Mouse (Mus musculus): Measurements from ENCODE around the gene Olfr1410. TPM values are rescaled to one million over a fixed set of nuclear protein-coding genes. Genes with fewer than 3 reads are reported as not detected.

The Olfr1410 gene
- not detected for polyA plus RNA-seq (2017; shearing (Covaris generic))

GRCm38 (mm10) chr1:92605482-92605881 is at the start of gene Olfr1410:
Olfr1410 (plus strand) TSS chr1:92605782.
- ATAC-seq, result no peak

DNA sequence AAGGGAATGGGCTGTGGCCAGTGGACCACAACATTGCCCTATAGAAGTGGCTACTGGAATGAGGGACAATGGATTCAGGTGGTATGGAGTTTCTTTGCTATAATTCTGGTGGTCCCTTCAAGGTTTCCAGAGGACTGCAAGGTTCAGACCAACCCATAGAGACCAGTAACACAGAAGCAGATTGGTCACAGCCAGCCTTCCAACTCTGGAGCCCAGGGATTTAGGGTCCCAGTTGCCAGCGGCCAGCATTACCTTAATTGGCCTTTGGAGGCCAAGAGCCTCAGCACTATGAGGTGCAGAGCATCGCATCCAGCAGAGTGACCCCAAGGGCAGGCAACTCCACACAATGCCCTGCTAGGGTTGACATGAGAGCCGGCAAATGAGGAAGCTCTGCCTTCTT is 34.6 kb upstream of the Olfr1410 start, which contains the start of gene Olfr1413:
Gene Olfr1413 (plus strand): TSS at position 301 of the 400 bp plus-strand sequence.
- ATAC-seq, result no peak

DNA sequence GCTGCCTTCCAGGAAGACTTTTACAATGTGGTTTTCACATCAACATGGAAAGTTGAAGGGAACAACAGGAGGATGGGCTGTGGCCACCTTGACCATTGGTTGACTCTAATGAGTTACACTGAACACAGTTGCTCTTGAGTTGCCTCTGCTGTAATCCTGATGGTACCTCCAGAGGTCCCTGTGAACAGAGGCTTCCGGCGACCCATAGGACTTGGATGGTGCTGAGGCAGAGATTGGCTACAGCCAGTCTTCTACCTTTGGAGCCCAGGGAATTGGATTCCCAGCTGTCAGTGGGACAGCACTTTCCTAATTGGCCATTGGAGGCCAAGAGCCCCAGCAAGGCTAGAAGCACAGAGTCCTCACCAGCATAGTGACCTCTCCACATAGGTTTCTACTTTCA is 20.1 kb upstream of the Olfr1410 start, which contains the start of gene Olfr1412:
Gene Olfr1412 (plus strand): TSS at position 301 of the 400 bp plus-strand sequence.
- ATAC-seq, result no peak

GRCm38 (mm10) chr1:92594111-92594510 is 11.5 kb upstream of the Olfr1410 start, which contains the start of gene Olfr1411:
Olfr1411 (plus strand) TSS chr1:92594411.
- no peak for ATAC-seq

DNA sequence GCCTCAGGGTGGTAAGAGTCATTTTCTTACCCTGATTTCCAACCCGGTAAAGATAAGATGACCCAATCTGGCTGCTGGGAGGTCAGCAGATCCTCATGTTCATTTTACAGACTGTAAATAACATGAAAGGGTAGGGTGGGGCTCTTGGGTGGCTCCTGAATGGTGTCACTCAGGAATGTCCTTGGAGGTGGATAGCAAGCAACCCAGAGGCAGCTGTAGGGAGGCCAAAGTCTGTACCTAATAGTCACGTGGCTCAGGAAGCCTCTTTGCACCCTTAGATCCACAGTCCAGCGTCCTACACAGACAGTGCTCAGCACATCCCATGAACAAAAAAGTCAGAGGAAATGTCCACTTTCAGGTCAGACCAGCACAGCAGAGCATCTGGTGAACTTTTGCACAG is 9.6 kb upstream of the Olfr1410 start:
- ATAC-seq, result no peak

DNA sequence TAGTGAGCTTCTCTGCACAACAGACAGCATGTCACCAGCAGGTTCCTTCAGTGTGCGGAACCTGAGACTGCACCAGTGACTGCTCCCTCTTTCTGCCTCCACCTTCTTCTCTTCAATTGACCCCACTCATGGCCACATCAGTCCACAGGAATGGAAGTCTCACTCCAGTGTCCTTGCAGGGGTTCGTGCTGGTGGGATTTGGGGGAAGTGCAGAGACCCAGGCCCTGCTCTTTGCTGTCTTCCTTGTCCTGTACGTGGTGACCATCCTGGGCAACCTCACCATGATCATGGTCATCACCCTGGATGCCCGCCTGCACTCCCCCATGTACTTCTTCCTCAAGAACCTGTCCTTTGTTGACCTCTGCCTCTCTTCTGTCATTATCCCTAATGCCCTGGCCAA is 2.1 kb downstream of the Olfr1410 start:
- ATAC-seq, result no peak

GRCm38 (mm10) chr1:92611008-92611407 is 5.4 kb downstream of the Olfr1410 start:
- no peak for ATAC-seq

- ATAC-seq, result no peak
Observed at GRCm38 (mm10) chr1:92613175-92613574, 7.6 kb downstream of the Olfr1410 start.

DNA sequence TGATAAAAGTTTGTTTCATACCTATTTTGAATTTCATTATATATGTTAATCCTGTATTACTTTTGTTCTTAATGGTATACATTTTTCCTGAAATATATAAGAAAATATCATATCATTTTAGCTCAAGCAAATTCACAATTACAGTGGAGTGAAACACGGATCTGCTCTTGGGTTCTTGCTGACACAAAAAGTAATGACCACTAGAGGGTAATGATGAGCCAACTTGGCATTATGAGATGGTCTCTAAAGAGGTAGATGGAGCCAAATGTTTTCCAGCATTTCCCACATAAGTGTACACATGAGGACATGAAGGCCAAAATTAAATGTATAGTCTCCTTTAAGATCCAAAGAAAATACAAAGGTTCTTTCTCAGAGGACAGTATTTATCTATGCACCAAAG is 8.9 kb downstream of the Olfr1410 start:
- no peak for ATAC-seq

DNA sequence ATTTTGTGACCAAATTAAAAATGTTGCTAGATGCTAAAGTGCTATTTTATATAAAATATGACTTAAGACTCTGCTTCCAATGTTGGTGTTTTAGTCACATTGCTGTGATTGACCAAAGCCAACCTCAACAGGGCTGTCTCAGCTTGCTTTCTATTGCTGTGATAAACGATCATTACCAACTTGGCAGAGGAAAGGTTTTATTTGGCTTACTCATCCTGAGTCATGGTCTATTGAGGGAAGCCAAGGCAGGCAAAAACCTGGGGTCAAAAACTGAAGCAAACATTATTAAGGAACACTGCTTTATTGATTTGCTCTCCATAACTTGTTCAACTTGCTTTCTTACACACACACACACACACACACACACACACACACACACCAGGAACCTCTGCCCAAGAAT is 10.5 kb downstream of the Olfr1410 start:
- no peak for ATAC-seq

DNA sequence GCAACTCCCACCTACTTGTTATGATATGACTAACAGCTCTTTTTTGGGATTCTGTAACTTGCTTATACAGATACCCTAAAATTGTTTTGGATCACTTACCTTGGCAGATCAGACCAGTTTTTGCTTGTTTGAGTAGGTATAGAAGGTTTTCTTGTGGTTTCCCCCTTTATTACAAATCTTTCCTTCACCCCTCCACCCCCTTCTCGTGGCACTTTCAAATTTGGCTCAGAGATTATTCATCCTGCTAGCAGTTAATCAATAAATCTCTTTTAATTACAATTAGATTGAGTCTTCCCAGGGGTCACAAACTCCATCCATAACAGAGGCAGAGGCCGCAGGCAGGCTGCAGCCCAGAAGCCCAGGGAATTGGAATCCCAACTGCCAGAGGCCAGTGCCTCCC is 11.9 kb downstream of the Olfr1410 start, which contains the start of gene Olfr12:
Gene Olfr12 (plus strand): TSS at position 301 of the 400 bp plus-strand sequence.
- ATAC-seq, result no peak

GRCm38 (mm10) chr1:92618360-92618759 is 12.8 kb downstream of the Olfr1410 start:
- ATAC-seq, result no peak

DNA sequence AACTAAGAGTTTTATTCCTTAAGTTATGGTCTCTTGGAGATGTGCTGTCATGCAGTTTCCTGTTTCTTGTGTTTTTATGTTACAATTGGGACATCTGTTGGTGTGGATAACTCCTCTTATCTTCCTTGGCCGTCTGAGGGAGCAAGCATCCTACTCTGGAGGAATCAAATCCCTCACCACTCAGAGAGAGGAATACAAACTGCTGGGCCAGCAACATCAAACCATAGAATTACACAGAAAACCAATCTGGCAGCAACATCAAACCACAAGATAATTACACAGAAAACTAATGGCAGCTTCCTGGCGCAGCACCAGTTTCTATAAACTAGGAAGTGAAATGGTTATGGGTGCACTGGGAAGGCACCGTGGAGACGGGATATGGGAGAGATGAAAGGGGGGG is 22.6 kb downstream of the Olfr1410 start:
- no peak for ATAC-seq

DNA sequence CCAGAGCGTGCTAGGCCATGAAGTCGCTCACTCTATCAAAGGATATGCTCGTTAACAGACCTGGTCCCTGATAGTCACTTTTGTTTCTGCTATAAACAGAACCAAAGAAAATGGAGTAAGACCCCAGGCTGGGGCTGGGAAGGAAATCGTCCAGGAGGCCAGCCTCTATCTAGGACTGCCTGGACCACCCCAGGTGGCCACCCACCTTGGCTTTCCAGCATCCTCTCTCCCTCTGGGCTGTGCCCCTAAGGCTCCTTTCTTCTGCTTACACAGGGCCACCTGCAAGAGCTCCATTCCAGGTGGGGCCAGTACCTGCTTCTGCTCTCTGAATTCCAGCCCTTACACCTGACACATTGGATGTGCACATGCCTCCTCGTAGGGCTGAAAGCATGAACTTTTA is 26.6 kb downstream of the Olfr1410 start:
- ATAC-seq, result no peak

DNA sequence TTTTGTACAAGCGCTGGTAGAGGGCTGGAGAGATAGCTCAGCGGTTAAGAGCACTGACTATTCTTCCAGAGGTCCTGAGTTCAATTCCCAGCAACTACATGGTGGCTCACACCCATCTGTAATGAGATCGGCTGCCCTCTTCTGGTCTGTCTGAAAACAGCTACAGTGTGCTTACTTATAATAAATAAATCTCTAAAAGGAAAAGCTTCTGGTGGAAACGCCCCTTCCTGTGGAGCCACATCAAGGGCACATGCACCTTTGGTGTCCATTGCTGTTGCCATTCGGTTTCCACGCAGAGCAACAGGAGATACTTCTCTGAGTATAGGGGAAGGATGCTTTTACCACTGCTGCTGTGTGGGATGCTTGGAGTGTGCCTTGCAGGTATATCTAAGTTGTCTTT is 27.4 kb downstream of the Olfr1410 start:
- peak; percentile 48 for ATAC-seq

- no peak for ATAC-seq
Observed at GRCm38 (mm10) chr1:92633726-92634125, 28.1 kb downstream of the Olfr1410 start.

GRCm38 (mm10) chr1:92634569-92634968 is 29.0 kb downstream of the Olfr1410 start:
- no peak for ATAC-seq

GRCm38 (mm10) chr1:92634976-92635599 is 29.5 kb downstream of the Olfr1410 start:
- ATAC-seq, result no peak

DNA sequence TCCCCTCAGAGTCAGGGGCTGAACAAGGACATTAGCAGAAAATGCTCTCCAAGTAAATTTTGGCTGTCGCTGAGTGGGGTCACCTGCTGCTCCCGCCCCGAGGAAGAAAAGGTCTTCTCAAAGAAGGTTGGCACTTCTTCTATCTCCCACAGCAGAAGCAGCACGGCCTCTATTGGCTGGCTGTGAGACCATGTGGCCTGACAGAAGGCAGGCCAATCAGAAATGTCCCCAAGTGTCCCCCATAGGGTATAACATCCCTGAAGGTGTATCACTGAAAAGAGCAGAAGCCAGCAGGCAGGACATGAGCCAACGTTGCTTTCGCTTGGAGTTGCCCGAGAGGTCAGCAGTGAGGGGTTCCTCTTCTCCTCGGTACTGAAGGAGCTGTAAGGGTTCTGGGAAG is 30.4 kb downstream of the Olfr1410 start:
- ATAC-seq, result no peak

DNA sequence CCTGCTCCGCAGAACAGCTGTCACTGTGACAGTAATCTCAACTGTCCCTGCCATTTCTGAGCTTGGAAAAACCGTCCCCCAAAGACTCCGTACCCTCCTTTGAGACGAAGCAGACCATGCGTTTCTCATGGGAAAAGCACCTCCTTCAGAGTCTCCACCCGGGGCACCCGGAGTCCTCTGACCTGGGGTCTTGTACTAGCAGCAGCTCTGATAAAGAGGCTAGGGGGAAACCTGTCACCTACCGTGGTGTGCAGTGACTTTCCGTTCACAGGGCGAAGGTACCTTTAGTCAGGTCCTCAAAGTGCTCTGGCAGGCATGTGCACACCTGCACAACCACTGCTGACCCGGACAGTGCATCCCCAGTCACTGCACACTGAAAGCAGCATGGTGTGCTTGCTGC is 31.1 kb downstream of the Olfr1410 start:
- ATAC-seq, result no peak

GRCm38 (mm10) chr1:92637501-92638172 is 32.1 kb downstream of the Olfr1410 start:
- ATAC-seq, result no peak

DNA sequence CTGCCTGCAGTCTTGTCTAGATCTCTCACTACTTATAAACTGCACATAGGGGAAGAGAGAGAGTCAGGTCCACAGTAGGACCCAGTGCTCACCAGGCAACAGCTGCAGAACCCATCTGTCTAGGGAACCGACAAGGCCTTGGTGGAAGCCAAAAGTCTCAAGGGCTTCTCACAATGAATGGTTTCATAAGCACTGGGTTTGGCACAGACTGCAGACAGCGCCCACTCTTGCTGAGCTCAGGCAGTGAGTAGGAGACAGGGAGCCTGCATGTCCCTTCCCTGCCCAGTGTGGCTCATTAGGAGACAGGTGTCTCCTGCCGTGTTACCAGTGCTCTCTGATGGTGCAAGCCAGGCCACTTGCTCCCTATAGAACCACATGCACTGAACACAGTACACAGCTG is 32.6 kb downstream of the Olfr1410 start:
- no peak for ATAC-seq

- ATAC-seq, result no peak
Observed at GRCm38 (mm10) chr1:92638736-92639135, 33.2 kb downstream of the Olfr1410 start.

- ATAC-seq, result peak; percentile 7
Observed at GRCm38 (mm10) chr1:92640393-92640792, 34.8 kb downstream of the Olfr1410 start.

All from inflammation-experienced regulatory T-cells, adult 6 months (primary cell).